Mouse (Mus musculus) limb, embryonic 10.5 days (tissue): ENCODE data around the gene Slc26a10. TPM values are rescaled to one million over a fixed set of nuclear protein-coding genes. Genes with fewer than 3 reads are reported as not detected.

Experiments
- DNase-seq: peaks from one replicate; pipeline ENCODE4 v3.0.0-alpha.2; 2017; ENCODE audit warnings: low spot score
- H3K27ac ChIP-seq: fragments of 300-500 bp; sonication (generic); 2 replicates; pipeline ENCODE4 v1.5.1; 2016; ENCODE audit warnings: mild to moderate bottlenecking
- H3K27me3 ChIP-seq: fragments of 300-500 bp; sonication (generic); 2 replicates; pipeline ENCODE4 v1.6.1; 2016; ENCODE audit warnings: low read depth, mild to moderate bottlenecking; ENCODE audit not compliant: poor library complexity, severe bottlenecking
- H3K36me3 ChIP-seq: fragments of 300-500 bp; sonication (generic); 2 replicates; pipeline ENCODE4 v1.6.1; 2016; ENCODE audit warnings: mild to moderate bottlenecking, moderate library complexity
- H3K4me1 ChIP-seq: fragments of 300-500 bp; sonication (generic); 2 replicates; pipeline ENCODE4 v1.6.1; 2016
- H3K4me3 ChIP-seq: fragments of 300-500 bp; sonication (generic); 2 replicates; pipeline ENCODE4 v1.5.1; 2016; ENCODE audit warnings: mild to moderate bottlenecking, moderate library complexity
- H3K9me3 ChIP-seq: fragments of 300-500 bp; sonication (generic); replicated peaks from 2 replicates; pipeline ENCODE4 v1.6.1; 2016; ENCODE audit warnings: mild to moderate bottlenecking
- WGBS: fragments of 180-500 bp; shearing (Covaris S2); methylation state at CpG from one replicate; pipeline ENCODE4 v1.1.7; 2016; 5-methylcytosine and 5-hydroxymethylcytosine counted together
- polyA plus RNA-seq: library from polyadenylated mRNA; unstranded; fragments of >200 nt; fragmentation: Nextera tagmentation; extraction: Ambion mirVana; gene quantifications from 2 replicates; pipeline ENCODE4 v1.2.1, GENCODE M21; 2016

Gene Slc26a10
- polyA plus RNA-seq: 3.4 and 4.1 TPM in 2 replicates

DNA sequence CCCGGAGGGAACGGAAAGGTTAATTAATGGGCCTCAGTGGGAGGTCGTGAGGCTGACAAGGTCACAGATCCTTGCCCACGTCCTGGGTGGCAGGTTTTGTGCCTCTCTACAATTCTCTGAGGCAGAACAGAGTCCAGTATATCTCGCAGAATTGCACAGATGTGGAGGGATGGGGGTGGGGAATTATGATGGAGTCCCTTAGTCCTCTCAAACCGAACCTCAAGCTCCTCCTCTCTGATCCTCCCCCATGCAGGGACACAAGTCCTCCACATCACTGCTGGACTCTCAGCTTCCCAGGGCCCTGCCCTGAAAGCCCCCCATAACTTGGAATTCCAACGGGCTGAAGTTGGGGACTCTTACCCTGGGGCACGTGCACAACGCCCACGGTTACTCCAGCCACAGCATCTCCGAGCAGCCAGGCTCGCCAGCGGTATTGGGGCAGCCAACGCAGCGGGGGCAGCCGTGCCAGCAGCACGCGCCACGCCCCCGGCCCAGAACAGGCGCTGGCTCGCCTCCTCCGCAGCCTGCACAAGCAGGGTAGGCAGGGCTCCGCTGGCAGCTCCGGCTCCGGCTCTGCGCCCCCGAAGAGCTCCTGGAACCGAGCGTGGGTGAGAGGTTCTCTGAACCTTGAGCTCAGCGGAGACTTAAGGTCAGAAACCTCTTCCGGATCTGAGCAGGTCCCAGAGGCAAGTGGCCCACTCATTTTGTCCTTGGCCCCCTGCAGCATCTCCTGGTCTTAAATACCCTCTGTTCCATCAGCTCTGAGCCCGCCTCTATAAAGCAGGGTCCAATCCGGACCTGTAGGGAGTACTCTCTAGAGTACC is at the start of gene Slc26a10:
Gene Slc26a10, minus strand, starts transcription at position 775 of the 824 bp plus-strand sequence.
- peaks cover 90% of the 10 kb centered on the region for H3K27me3 ChIP-seq
- peak; percentile 54 for DNase-seq
- peaks cover 67% of the 10 kb centered on the region for H3K4me1 ChIP-seq
- peak within 1 kb of the TSS; percentile 45 for H3K4me3 ChIP-seq
- peaks cover 26% of the 10 kb centered on the region for H3K36me3 ChIP-seq
- H3K27ac ChIP-seq: no peak within 1 kb of the TSS
- no peaks in the 10 kb centered on the region for H3K9me3 ChIP-seq
- under 1% methylated on average over 34 of the region's 34 CpGs for WGBS

DNA sequence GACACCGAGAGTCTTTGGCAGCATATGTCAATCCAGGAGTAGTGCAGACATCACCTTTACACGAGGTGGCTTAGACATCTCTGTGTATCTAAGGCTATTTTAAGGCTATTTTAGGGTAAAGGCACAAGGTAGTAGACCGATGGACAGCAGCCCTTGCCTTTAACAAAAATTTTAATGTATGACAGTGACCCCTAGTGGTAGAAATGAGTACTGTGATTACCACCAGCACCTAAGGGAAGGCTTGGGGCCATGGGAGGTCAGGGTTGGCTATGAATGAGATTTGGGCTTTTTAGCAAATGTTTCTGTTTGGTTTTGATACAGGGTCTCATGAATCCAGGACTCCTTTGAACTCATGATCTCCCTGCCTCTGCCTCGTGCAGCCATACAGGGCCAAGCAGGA is 48.5 kb upstream of the Slc26a10 start:
- Histone ChIP-seq H3K27ac (no peak overlapping the region), H3K27me3 (peaks cover 27% of the 10 kb centered on the region), H3K4me1 (peaks cover 5% of the 10 kb centered on the region; the same call in 1 of the 2 replicates), H3K36me3 (no peaks in the 10 kb centered on the region), H3K9me3 (no peaks in the 10 kb centered on the region), H3K4me3 (no peak overlapping the region)
- 19% methylated on average over 4 of the region's 4 CpGs for WGBS
- DNase-seq: no peak

DNA sequence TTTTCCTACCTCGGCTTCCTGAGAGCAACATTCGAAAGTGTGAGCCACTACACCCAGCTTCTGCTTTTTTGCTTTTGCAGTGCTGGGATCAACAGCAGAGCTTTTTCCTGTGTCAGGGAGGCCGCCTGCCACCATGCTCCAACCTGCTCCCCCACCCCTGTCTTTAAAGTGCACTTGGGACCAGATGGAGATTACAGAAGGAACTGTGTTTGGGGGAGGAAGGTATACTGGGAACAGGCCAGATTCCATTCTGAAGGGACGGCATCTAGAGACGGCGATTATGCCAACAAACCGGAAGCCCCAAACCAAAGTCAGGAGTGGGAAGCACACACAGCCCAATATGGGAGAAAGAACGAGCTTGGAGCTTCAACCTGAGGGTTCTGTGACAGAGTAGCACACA is 46.7 kb upstream of the Slc26a10 start:
- 89% methylated on average over 8 of the region's 8 CpGs for WGBS
- H3K36me3 ChIP-seq: no peaks in the 10 kb centered on the region

DNA sequence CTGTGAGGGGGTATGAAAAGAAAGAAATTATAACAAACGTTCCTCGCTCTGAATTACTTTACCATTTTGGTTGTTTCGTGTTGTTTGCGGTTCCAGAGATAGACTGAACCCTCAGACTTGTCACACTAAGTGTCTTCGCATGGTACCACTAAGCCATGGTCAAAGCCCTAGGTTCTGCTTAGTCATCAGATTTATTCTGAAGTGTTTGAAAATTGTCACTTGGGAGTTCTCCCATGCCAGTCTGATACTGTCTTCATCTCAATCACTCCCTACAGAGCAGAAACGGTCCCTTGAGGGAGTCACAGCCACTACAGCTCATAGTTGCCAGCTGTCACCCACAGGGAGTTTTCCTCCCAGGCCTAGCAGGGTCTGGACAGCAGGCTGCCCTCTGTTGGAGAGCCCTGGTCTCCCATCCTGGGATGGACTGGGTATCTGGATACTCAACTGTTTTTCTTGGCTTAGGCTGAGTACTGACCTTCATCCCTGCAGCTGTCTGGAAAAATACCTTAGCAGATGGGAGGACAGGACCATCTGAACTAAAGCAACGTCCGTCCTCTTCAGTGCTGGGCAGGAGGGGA is 46.0 kb upstream of the Slc26a10 start:
- no peak for DNase-seq
- Histone ChIP-seq H3K4me1 (peaks cover 5% of the 10 kb centered on the region; the same call in 1 of the 2 replicates), H3K27me3 (peaks cover 27% of the 10 kb centered on the region), H3K27ac (no peak overlapping the region), H3K9me3 (no peaks in the 10 kb centered on the region), H3K4me3 (no peak overlapping the region), H3K36me3 (no peaks in the 10 kb centered on the region)
- 63% methylated on average over 8 of the region's 8 CpGs for WGBS

More for the DNA sequence above, 46.7 kb upstream of the Slc26a10 start:
- DNase-seq: no peak
- Histone ChIP-seq H3K4me1 (peaks cover 5% of the 10 kb centered on the region; the same call in 1 of the 2 replicates), H3K4me3 (no peak overlapping the region), H3K27ac (no peak overlapping the region), H3K9me3 (no peaks in the 10 kb centered on the region), H3K27me3 (peaks cover 27% of the 10 kb centered on the region)

DNA sequence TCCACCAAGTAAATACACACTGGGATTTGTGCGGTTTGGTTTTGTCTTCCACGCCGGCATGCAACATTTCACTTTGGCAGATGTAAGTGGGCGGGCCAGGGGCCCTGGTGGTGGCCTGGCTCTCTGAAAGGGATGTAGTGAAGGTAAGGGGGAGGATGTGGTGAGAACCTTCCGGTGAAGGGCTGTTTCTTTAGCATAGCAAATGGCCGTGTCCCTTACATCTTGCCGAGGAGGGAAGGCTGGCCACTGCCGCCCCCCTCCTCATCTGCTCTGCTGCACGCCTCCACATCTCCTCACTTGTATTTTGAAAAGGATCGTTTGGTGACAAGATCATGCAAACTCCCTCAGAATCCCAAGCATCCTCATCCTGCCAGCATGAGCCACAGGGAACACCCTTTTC is 45.3 kb upstream of the Slc26a10 start:
- H3K9me3 ChIP-seq: no peaks in the 10 kb centered on the region
- peaks cover 27% of the 10 kb centered on the region for H3K27me3 ChIP-seq
- WGBS: 20% methylated on average over 10 of the region's 10 CpGs
- H3K36me3 ChIP-seq: no peaks in the 10 kb centered on the region
- DNase-seq: no peak
- H3K4me1 ChIP-seq: peaks cover 5% of the 10 kb centered on the region; the same call in 1 of the 2 replicates
- H3K4me3 ChIP-seq: no peak overlapping the region
- no peak overlapping the region for H3K27ac ChIP-seq

DNA sequence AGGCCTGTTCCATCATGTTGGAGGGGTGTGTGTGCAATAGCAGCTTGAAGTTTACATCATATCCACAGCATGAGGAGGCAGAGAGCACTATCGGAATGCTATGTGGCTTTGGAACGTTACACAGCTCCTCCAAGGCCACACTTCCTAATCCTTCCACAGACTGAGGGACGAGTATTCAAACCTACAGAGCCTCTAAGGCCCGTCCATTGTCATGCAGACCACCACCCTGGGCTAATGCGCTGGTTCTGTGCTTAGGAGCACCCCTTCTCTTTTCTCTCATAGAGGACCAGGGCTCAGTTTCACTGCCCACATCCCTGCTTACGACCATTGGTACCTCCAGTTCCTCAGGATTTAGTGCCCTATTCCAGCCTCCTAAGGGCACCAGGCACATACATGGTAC is 44.8 kb upstream of the Slc26a10 start:
- no peaks in the 10 kb centered on the region for H3K36me3 ChIP-seq
- WGBS: 52% methylated on average over 6 of the region's 6 CpGs
- no peaks in the 10 kb centered on the region for H3K9me3 ChIP-seq
- no peak overlapping the region for H3K4me3 ChIP-seq
- H3K4me1 ChIP-seq: peaks cover 5% of the 10 kb centered on the region; the same call in 1 of the 2 replicates
- peaks cover 27% of the 10 kb centered on the region for H3K27me3 ChIP-seq
- H3K27ac ChIP-seq: no peak overlapping the region
- no peak for DNase-seq

DNA sequence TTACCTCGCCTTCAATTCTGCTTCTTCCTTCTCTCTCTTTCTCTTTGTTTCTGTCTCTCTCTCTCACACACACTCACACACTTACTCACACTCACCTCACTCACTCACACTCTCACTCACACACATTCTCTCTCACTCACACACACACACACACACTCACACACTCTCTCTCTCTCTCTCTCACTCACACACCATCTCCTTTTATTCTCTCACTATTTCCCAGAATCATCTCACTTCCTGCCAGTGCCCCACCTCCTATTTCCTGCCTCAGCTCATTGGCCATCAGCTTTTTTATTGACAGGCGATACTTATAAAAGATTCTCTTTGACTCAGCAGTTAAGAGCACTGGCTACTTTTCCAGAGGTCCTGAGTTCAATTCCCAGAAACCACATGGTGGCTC is 37.9 kb upstream of the Slc26a10 start:
- H3K4me1 ChIP-seq: no peaks in the 10 kb centered on the region; the same call in 1 of the 2 replicates
- no peak for DNase-seq
- H3K27me3 ChIP-seq: no peaks in the 10 kb centered on the region
- H3K27ac ChIP-seq: no peak overlapping the region
- H3K4me3 ChIP-seq: no peak overlapping the region
- H3K9me3 ChIP-seq: no peaks in the 10 kb centered on the region
- 93% methylated on average over 2 of the region's 2 CpGs for WGBS
- no peaks in the 10 kb centered on the region for H3K36me3 ChIP-seq

DNA sequence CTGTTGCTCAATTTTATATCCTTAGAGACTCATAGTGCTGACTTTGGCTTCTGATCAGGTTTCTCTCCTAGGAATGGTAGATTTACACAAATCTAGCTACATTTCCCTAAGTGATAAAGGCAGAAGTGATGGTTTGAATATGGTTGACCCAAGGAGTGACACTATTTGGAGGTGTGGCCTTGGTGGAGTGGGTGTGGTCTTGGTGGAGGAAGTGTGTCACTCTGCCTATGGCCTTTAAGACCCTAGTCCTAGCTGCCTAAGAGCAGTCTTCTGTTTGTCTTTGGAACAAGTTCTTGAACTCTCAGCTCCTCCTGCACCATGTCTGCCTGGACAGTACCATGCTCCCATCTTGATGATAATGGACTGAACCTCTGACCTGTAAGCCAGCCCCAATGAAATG is 36.7 kb upstream of the Slc26a10 start:
- no peak for DNase-seq
- Histone ChIP-seq H3K27ac (no peak overlapping the region), H3K9me3 (no peaks in the 10 kb centered on the region), H3K36me3 (no peaks in the 10 kb centered on the region), H3K4me3 (no peak overlapping the region), H3K4me1 (no peaks in the 10 kb centered on the region), H3K27me3 (no peaks in the 10 kb centered on the region)

DNA sequence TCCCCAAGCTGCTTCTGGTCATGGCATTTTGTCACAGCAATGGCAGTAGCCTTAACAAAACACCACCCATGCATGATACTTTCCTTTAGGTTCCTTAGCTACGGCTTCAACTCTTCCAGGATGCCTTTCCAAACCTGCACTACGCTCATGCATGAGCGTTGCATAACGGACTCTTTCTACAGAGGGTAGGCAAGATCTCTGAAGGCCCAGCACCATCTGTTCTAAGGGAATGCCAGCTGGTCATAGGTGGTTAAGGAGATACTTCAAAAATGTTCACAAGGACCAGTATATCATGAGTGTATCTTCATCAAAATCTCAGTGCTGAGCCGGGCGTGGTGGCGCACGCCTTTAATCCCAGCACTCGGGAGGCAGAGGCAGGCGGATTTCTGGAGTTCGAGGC is 36.0 kb upstream of the Slc26a10 start:
- H3K4me3 ChIP-seq: no peak overlapping the region
- no peak for DNase-seq
- H3K27ac ChIP-seq: no peak overlapping the region
- H3K27me3 ChIP-seq: no peaks in the 10 kb centered on the region
- no peaks in the 10 kb centered on the region for H3K9me3 ChIP-seq
- 96% methylated on average over 11 of the region's 11 CpGs for WGBS
- H3K36me3 ChIP-seq: no peaks in the 10 kb centered on the region
- H3K4me1 ChIP-seq: peaks cover 4% of the 10 kb centered on the region; the same call in 1 of the 2 replicates

DNA sequence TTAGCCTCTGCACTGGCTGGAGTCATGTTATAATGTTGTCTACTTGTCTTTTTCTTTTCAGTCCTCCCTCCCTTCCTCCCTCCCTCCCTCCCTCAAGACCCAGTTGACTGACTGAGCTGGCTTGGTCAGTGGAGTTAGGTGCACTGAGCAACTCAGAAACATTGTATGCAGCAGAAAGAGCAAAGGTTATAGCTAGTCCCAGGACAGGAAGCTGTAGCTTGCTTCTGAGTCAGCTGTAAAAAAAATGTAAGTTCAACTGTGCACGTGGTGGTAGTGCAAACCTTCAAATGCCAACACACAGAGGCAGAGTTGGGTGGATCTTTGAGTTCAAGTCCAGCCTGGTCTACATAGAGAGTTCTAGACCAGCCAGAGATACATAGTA is 34.0 kb upstream of the Slc26a10 start:
- Histone ChIP-seq H3K4me3 (no peak overlapping the region), H3K9me3 (no peaks in the 10 kb centered on the region), H3K4me1 (peaks cover 21% of the 10 kb centered on the region), H3K27me3 (no peaks in the 10 kb centered on the region), H3K36me3 (0 out of 2 replicates have a peak, but pooled peaks cover 2% of the 10 kb centered on the region), H3K27ac (no peak overlapping the region)
- no peak for DNase-seq
- 55% methylated on average over 1 of the region's 1 CpGs for WGBS

DNA sequence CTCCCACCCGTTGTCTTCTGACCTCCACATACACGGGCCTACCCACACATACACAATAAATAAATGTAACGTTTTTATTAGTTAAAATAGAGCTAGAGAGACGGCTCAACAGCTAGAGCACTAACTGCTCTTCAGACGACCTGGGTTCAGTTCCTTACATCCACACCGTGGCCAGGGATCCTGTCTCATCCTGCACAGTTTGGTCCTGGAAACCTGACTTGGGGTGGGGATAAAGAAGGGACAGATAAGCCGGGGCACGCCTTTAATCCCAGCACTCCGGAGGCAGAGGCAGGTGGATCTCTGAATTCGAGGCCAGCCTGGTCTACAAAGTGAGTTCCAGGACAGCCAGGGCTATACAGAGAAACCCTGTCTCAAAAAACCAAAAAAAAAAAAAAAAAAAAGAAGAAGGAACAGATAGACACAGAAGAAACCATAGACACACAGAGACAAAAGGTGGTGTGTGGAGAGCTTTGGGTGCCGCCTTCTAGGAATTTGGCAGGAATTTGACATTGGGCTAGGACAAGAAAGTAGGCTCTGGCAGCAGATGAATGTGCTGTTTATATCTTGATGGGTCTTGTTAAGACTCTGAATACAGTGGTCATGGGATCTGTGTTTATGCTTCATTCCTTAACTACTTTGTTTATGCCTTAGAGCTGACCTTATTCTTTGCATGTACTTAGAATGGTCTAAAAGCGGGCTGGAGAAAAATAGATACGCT is 33.4 kb upstream of the Slc26a10 start:
- Histone ChIP-seq H3K4me1 (peaks cover 21% of the 10 kb centered on the region), H3K27ac (no peak overlapping the region), H3K36me3 (peaks cover 4% of the 10 kb centered on the region), H3K9me3 (no peaks in the 10 kb centered on the region), H3K4me3 (no peak overlapping the region), H3K27me3 (no peaks in the 10 kb centered on the region)
- 85% methylated on average over 13 of the region's 13 CpGs for WGBS
- no peak for DNase-seq

DNA sequence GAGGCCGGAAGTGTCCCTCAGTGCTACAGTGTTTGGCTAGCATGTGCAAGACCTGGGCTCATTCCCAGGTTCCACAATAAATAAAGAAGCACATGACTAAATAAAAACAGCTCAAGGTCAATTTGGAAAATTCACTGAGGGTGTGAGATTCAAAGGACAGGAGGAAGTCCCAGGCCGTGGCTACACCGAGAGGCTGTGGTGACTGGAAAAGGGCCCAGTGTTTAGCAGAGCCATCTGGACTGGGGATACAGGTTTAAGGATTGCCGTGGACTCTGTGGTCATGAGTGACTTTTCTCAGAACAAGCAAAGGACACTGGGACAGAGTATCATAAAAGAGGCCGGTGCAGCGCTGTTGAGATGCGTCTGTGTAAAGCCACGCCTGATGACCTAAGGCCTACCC is 32.8 kb upstream of the Slc26a10 start:
- Histone ChIP-seq H3K4me3 (no peak overlapping the region), H3K27me3 (no peaks in the 10 kb centered on the region), H3K36me3 (peaks cover 10% of the 10 kb centered on the region), H3K27ac (no peak overlapping the region), H3K4me1 (peaks cover 21% of the 10 kb centered on the region), H3K9me3 (no peaks in the 10 kb centered on the region)
- WGBS: 92% methylated on average over 8 of the region's 8 CpGs
- DNase-seq: no peak

DNA sequence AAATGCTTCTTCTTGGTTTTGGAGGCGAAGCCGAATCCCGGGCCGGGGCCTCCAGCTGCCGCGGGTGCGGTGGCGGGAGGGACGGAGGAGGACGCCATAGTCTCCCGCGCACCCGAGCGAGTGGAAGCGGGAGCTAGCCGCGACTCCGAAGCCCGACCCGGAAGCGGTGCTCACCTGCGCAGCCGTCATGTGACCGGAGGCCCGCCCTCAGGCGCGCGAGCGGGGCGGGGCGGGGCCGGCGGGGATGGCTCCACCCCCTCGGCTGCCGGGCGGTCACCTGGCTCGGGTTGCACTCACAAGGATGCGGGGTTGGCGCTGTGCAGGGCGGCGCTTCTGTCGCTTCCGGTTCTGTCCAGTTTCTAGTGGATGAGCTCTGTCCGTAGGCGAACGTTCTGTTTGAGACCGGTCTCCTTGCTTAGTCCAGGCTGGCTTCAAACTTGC is 31.0 kb upstream of the Slc26a10 start, which contains the start of gene Pip4k2c:
Gene Pip4k2c, minus strand, starts transcription at position 172 of the 441 bp plus-strand sequence.
- H3K27me3 ChIP-seq: no peaks in the 10 kb centered on the region
- WGBS: under 1% methylated on average over 47 of the region's 47 CpGs
- peak; percentile 96 for DNase-seq
- peaks cover 21% of the 10 kb centered on the region for H3K4me1 ChIP-seq
- H3K9me3 ChIP-seq: no peaks in the 10 kb centered on the region
- peaks cover 28% of the 10 kb centered on the region for H3K36me3 ChIP-seq
- H3K4me3 ChIP-seq: peak within 1 kb of the TSS; percentile 94
- H3K27ac ChIP-seq: peak within 1 kb of the TSS; percentile 88
